Mouse (Mus musculus) limb, embryonic 15.5 days (tissue): ENCODE data around the gene Celsr1. TPM values are rescaled to one million over a fixed set of nuclear protein-coding genes. Genes with fewer than 3 reads are reported as not detected.

Experiments used
- ATAC-seq: fragments of 200-750 bp; cut with Nextera tagmentation; 2 replicates; pipeline ENCODE4 v1.8.0; 2017; ENCODE audit warnings: low read depth, moderate TSS enrichment; ENCODE audit not compliant: insufficient number of reproducible peaks, low FRiP score, low TSS enrichment
- H3K27ac ChIP-seq: fragments of 300-500 bp; sonication (generic); 2 replicates; pipeline ENCODE4 v1.5.1; 2015; ENCODE audit warnings: moderate library complexity, mild to moderate bottlenecking, inconsistent platforms
- H3K27me3 ChIP-seq: fragments of 300-500 bp; sonication (generic); 2 replicates; pipeline ENCODE4 v1.6.1; 2015; ENCODE audit warnings: inconsistent platforms
- H3K36me3 ChIP-seq: fragments of 300-500 bp; sonication (generic); 2 replicates; pipeline ENCODE4 v1.6.1; 2015; ENCODE audit warnings: inconsistent platforms
- H3K4me1 ChIP-seq: fragments of 300-500 bp; sonication (generic); 2 replicates; pipeline ENCODE4 v1.6.1; 2015; ENCODE audit warnings: inconsistent platforms
- H3K4me2 ChIP-seq: fragments of 300-500 bp; sonication (generic); 2 replicates; pipeline ENCODE4 v1.6.1; 2015; ENCODE audit warnings: mild to moderate bottlenecking, inconsistent platforms
- H3K4me3 ChIP-seq: fragments of 300-500 bp; sonication (generic); 2 replicates; pipeline ENCODE4 v1.5.1; 2015; ENCODE audit warnings: mild to moderate bottlenecking, inconsistent platforms
- H3K9ac ChIP-seq: fragments of 300-500 bp; sonication (generic); 2 replicates; pipeline ENCODE4 v1.6.1; 2015; ENCODE audit warnings: inconsistent platforms
- H3K9me3 ChIP-seq: fragments of 300-500 bp; sonication (generic); 2 replicates; pipeline ENCODE4 v1.6.1; 2016; ENCODE audit warnings: inconsistent platforms
- WGBS: fragments of 180-500 bp; shearing (Covaris S2); methylation state at CpG from one replicate; pipeline ENCODE4 v1.1.7; 2015; 5-methylcytosine and 5-hydroxymethylcytosine counted together
- polyA plus RNA-seq: library from polyadenylated mRNA; unstranded; fragments of >200 nt; fragmentation: Nextera tagmentation; extraction: Ambion mirVana; gene quantifications from 2 replicates; pipeline ENCODE4 v1.2.1, GENCODE M21; 2015

Gene Celsr1
- polyA plus RNA-seq, 1 experiment from 2014 or later, result 3.6 TPM

- no peak for ATAC-seq
- Histone ChIP-seq H3K27ac (no peak overlapping the region), H3K9me3 (no peaks in the 10 kb centered on the region), H3K36me3 (peaks cover 8% of the 10 kb centered on the region; the same call in 1 of the 2 replicates), H3K9ac (no peak overlapping the region), H3K27me3 (no peaks in the 10 kb centered on the region), H3K4me1 (no peaks in the 10 kb centered on the region), H3K4me3 (no peak overlapping the region), H3K4me2 (no peak overlapping the region)
- WGBS, result 86% methylated on average over 12 of the region's 12 CpGs
Measured at GRCm38 (mm10) chr15:85928161-85928560, 105.4 kb downstream of the Celsr1 start.

GRCm38 (mm10) chr15:85921855-85922254 is 111.7 kb downstream of the Celsr1 start:
- no peak overlapping the region for H3K9ac ChIP-seq
- peaks cover 3% of the 10 kb centered on the region; the same call in 1 of the 2 replicates for H3K36me3 ChIP-seq
- no peak overlapping the region for H3K4me2 ChIP-seq
- no peaks in the 10 kb centered on the region for H3K9me3 ChIP-seq
- H3K4me3 ChIP-seq, result no peak overlapping the region
- no peak overlapping the region for H3K27ac ChIP-seq
- 89% methylated on average over 11 of the region's 11 CpGs for WGBS
- no peaks in the 10 kb centered on the region for H3K27me3 ChIP-seq
- no peak for ATAC-seq
- no peaks in the 10 kb centered on the region for H3K4me1 ChIP-seq

DNA sequence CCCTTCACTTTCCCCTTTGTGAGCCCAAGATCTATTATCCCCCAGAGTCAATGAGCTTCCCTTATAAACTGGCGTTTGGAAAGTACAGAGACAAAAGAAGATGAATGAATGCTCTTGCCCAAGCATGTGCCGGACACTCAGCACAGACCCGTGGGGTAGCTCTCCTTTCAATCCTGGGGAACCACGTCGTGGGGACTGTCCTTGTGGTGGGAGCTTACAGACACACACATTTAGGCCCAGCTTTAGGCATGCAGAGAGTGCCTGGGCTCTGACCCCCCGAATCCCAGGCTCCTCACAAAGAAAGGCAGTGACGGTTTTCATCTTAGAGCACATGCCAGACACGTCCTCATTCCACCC is 113.7 kb downstream of the Celsr1 start:
- no peak overlapping the region for H3K4me2 ChIP-seq
- ATAC-seq, result no peak
- WGBS, result 81% methylated on average over 8 of the region's 8 CpGs
- H3K9me3 ChIP-seq, result no peaks in the 10 kb centered on the region
- H3K27ac ChIP-seq, result no peak overlapping the region
- H3K4me1 ChIP-seq, result no peaks in the 10 kb centered on the region
- no peaks in the 10 kb centered on the region for H3K27me3 ChIP-seq
- H3K36me3 ChIP-seq, result no peaks in the 10 kb centered on the region
- no peak overlapping the region for H3K4me3 ChIP-seq
- H3K9ac ChIP-seq, result no peak overlapping the region

GRCm38 (mm10) chr15:85919191-85919891 is 114.2 kb downstream of the Celsr1 start:
- Histone ChIP-seq H3K4me3 (no peak overlapping the region), H3K9ac (no peak overlapping the region), H3K4me2 (no peak overlapping the region), H3K36me3 (no peaks in the 10 kb centered on the region), H3K9me3 (no peaks in the 10 kb centered on the region), H3K27me3 (no peaks in the 10 kb centered on the region), H3K4me1 (no peaks in the 10 kb centered on the region), H3K27ac (no peak overlapping the region)
- ATAC-seq, result no peak
- WGBS, result 65% methylated on average over 8 of the region's 8 CpGs

- H3K27me3 ChIP-seq, result no peaks in the 10 kb centered on the region
- H3K27ac ChIP-seq, result no peak overlapping the region
- H3K36me3 ChIP-seq, result no peaks in the 10 kb centered on the region
- no peak overlapping the region for H3K9ac ChIP-seq
- H3K4me2 ChIP-seq, result no peak overlapping the region
- H3K9me3 ChIP-seq, result no peaks in the 10 kb centered on the region
- 24% methylated on average over 2 of the region's 2 CpGs for WGBS
- peaks cover 4% of the 10 kb centered on the region; the same call in 1 of the 2 replicates for H3K4me1 ChIP-seq
- H3K4me3 ChIP-seq, result no peak overlapping the region
- no peak for ATAC-seq
Measured at GRCm38 (mm10) chr15:85913605-85914004, 120.0 kb downstream of the Celsr1 start.

DNA sequence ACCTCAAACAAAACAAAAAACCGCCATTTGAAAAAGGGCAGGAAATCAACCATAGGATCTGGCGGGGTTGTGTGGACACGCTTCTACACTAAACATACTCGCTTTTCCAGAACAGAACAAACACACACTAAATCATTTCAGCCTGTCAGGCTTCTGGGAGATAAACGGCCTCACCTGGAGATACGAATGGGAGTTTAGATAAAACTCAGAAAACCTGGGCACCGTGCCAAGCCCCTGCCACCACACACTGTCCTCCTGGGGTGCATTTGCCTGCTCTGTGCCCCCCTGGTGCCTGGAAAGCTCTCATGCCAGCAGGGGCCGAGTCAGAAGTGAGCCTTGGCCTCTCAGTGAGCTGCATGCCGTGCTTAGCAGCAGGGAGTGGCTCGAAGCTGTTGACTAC is 123.6 kb downstream of the Celsr1 start:
- Histone ChIP-seq H3K4me2 (no peak overlapping the region), H3K27me3 (no peaks in the 10 kb centered on the region), H3K27ac (peak overlapping the region; percentile 67)

DNA sequence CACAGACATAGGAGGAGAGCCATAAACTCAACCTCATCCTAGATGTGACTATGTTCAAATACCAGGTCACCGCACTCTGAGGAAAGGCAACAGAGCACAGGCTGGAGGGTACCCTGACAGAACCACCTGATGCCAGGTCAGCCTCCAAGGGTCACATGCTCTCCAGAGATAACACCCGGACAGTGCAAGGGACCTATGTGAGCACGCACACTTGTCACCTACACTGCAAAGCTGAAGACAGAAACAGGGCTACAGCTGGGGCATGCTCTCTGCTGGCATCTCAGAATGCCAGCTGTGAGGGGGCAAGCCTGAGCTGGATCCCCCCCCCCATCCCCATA is 124.1 kb downstream of the Celsr1 start:
- no peaks in the 10 kb centered on the region for H3K9me3 ChIP-seq
- WGBS, result 81% methylated on average over 3 of the region's 3 CpGs
- no peak for ATAC-seq
- peak overlapping the region; percentile 67 for H3K27ac ChIP-seq
- H3K36me3 ChIP-seq, result no peaks in the 10 kb centered on the region
- H3K4me3 ChIP-seq, result no peak overlapping the region
- no peaks in the 10 kb centered on the region for H3K27me3 ChIP-seq
- peaks cover 4% of the 10 kb centered on the region; the same call in 1 of the 2 replicates for H3K4me1 ChIP-seq
- no peak overlapping the region for H3K9ac ChIP-seq
- no peak overlapping the region for H3K4me2 ChIP-seq

More for the DNA sequence above, 123.6 kb downstream of the Celsr1 start:
- Histone ChIP-seq H3K4me3 (no peak overlapping the region), H3K36me3 (no peaks in the 10 kb centered on the region), H3K9me3 (no peaks in the 10 kb centered on the region), H3K4me1 (peaks cover 4% of the 10 kb centered on the region; the same call in 1 of the 2 replicates), H3K9ac (no peak overlapping the region)
- no peak for ATAC-seq
- WGBS, result 48% methylated on average over 10 of the region's 10 CpGs

DNA sequence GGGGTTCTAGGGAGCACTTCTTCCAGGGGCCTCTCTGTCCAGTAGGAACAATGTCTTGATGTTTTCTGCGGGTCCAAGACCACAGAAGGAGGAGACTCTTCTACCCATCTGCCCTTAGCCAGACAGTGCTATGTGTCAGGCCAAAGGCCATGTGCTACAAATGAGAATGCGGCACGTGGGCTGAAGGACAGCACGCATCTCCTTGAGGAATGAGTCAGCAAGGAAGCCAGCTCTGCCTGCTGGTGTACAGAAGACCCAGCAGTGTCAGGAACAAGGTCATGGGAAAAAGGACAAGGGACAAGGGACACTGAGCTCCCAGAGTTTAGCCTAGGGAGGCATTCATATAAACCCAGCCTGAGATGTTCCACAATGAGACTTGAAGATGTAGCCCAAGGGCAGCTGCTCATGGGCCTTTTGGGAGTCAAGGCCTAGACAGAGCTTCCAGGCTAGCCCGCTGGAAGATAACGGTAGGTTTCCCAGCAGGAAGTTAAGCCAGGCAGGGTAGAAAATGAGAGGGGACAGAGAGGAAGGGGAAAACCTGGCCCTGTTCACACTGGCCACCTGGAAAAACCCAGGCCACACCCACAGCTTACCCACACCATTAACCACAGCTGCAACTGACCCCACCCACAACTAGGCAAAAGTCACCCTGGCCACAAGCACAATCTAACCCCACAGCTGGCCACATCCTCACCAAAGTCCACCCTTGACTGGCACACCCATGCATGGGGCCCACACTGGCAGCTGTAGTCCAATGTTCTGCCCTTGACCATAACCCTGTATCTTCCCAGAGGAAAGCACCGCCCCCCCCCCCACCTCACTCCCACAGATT is 124.7 kb downstream of the Celsr1 start:
- H3K4me3 ChIP-seq, result no peak overlapping the region
- 80% methylated on average over 7 of the region's 7 CpGs for WGBS
- H3K36me3 ChIP-seq, result no peaks in the 10 kb centered on the region
- H3K9me3 ChIP-seq, result no peaks in the 10 kb centered on the region
- H3K4me1 ChIP-seq, result peaks cover 4% of the 10 kb centered on the region; the same call in 1 of the 2 replicates
- no peak overlapping the region for H3K9ac ChIP-seq
- ATAC-seq, result no peak
- no peak overlapping the region for H3K4me2 ChIP-seq
- H3K27me3 ChIP-seq, result no peaks in the 10 kb centered on the region
- peak overlapping the region; percentile 67 for H3K27ac ChIP-seq

- Histone ChIP-seq H3K4me3 (no peak overlapping the region), H3K9me3 (no peaks in the 10 kb centered on the region), H3K36me3 (peaks cover 29% of the 10 kb centered on the region), H3K4me2 (no peak overlapping the region), H3K27me3 (no peaks in the 10 kb centered on the region), H3K27ac (no peak overlapping the region), H3K9ac (no peak overlapping the region), H3K4me1 (no peaks in the 10 kb centered on the region)
- 68% methylated on average over 8 of the region's 8 CpGs for WGBS
- ATAC-seq, result no peak
Measured at GRCm38 (mm10) chr15:85903826-85904225, 129.8 kb downstream of the Celsr1 start.

DNA sequence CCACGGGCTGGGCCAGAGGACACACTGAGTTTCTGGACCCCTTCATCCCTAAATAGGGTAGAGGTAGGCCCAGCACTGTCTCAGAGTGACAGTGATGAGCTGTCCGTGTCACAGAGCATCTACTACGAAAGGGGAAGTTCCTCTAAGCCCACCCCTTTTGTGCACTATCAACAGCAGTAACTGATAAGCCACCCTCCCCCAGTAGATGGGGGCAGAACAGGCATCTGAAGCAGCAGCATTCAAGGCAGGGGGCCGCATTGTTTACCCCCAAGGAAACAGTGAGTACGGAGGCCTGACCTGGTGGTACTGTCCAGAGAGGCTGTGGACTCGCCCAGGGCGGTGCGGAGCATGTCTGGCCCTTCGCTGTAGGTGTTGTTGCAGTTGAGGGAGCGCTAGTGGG is 131.1 kb downstream of the Celsr1 start:
- 84% methylated on average over 10 of the region's 10 CpGs for WGBS
- Histone ChIP-seq H3K36me3 (peaks cover 39% of the 10 kb centered on the region), H3K9me3 (no peaks in the 10 kb centered on the region)

DNA sequence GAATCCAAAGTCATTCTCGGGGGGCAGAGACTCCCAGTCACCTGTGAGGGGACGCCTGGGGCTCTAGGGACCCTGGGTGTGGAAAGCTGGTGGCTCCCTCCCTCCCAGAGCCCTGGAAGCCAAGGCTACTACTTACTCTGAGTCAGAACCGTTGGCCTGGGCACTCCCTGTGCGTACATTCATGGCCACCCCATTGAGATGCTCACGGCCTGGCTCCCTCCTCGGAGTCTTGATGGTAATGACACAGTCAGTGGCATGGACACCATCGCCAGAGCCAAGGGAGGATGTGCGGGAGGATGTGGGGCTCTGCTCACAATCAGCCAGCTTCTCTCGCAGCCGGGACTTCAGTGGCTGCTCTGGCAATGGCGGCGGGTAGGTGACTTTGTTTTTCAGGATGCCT is 132.8 kb downstream of the Celsr1 start:
- peaks cover 56% of the 10 kb centered on the region for H3K36me3 ChIP-seq
- 86% methylated on average over 12 of the region's 12 CpGs for WGBS
- no peak for ATAC-seq

More for the DNA sequence above, 131.1 kb downstream of the Celsr1 start:
- Histone ChIP-seq H3K4me2 (no peak overlapping the region), H3K4me3 (no peak overlapping the region), H3K27me3 (no peaks in the 10 kb centered on the region), H3K4me1 (no peaks in the 10 kb centered on the region), H3K9ac (no peak overlapping the region), H3K27ac (no peak overlapping the region)
- no peak for ATAC-seq

DNA sequence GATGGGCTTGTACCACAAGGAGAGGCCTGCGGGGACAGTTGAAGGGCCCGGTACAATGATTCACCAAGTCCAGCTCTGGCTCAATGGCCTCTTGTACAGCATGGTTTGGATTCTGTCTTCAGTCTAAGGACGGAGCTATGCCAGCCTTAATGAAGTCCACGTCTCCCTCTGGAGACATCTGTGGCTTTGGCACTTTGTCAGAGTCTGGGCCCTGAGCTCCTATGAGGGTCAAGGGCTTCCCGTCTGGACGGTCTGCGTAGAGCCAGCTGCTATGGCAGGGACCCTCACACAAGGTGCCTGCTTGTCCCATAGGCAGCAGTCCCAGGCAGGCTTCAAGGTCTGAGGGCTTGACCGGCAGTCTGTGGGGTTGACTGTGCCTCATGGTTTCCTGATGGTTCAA is 133.3 kb downstream of the Celsr1 start:
- no peaks in the 10 kb centered on the region for H3K4me1 ChIP-seq
- no peak for ATAC-seq
- H3K27me3 ChIP-seq, result no peaks in the 10 kb centered on the region
- no peak overlapping the region for H3K27ac ChIP-seq
- H3K4me3 ChIP-seq, result no peak overlapping the region
- H3K9ac ChIP-seq, result no peak overlapping the region
- H3K4me2 ChIP-seq, result no peak overlapping the region
- no peaks in the 10 kb centered on the region for H3K9me3 ChIP-seq
- peaks cover 61% of the 10 kb centered on the region for H3K36me3 ChIP-seq
- 82% methylated on average over 8 of the region's 8 CpGs for WGBS

More for the DNA sequence above, 132.8 kb downstream of the Celsr1 start:
- Histone ChIP-seq H3K4me1 (no peaks in the 10 kb centered on the region), H3K27ac (no peak overlapping the region), H3K9ac (no peak overlapping the region), H3K4me2 (no peak overlapping the region), H3K27me3 (no peaks in the 10 kb centered on the region), H3K4me3 (no peak overlapping the region), H3K9me3 (no peaks in the 10 kb centered on the region)
